In the genomic region with DNA sequence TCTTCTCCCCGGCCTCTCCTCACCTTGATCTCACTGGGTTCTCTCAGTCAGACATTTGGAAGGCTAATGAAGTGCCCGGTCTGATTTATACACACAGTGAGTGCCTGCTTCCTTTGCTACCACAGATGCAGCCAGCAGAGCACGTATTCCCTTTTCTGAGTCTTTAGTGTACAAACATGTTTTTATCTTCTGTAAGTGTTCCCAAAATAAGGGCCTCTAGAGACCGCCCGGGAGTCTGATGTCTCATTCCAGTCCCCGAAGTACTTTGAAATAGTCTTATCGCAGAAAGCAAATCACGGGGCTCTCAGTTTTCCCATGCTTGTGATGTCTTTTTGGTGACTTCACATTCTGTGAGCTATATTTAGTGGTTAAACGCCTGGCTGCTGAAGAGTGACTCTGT, we compare ENCODE assay signal across 12 mouse cellular contexts.
DNase-seq lines count a peak whose midpoint lies in the region; ATAC-seq and TF ChIP-seq lines count a peak whose summit lies in the region.
"Had no signal": no experiment of that assay in that cellular context is flagged by ENCODE, and none has a peak within 500 bp of the region (broad histone marks: within the 10 kb centered on the region; RNA-seq: fewer than 3 reads in every experiment).

No protein-coding gene starts in this region.

- H3K27ac ChIP-seq in lung, embryonic 14.5 days (ENCODE audit: low read depth), result no peak overlapping the region

- peak overlapping the region; percentile 16; the same call in 1 of the 2 replicates for H3K4me2 ChIP-seq in lung, embryonic 14.5 days

- H3K27me3 ChIP-seq in lung, embryonic 14.5 days (ENCODE audit: insufficient read depth, low read length), result 0 out of 2 replicates have a peak, but pooled peaks cover 3% of the 10 kb centered on the region

- H3K4me3 ChIP-seq in lung, embryonic 14.5 days (ENCODE audit: low read depth, low read length), result no peak overlapping the region
- no peak overlapping the region for H3K4me3 ChIP-seq in lung, adult 2 months (replicated peaks; ENCODE audit: extremely low read depth, low read depth, low read length)

- peaks cover 14% of the 10 kb centered on the region; the same call in 1 of the 2 replicates for H3K4me1 ChIP-seq in lung, embryonic 14.5 days (ENCODE audit: insufficient read depth)
- no peaks in the 10 kb centered on the region; the same call in 1 of the 2 replicates for H3K4me1 ChIP-seq in lung, adult 2 months (ENCODE audit: control insufficient read depth, insufficient read depth, low read length)

- no peak for TF ChIP-seq POLR2A in lung, adult 2 months (IDR thresholded peaks at IDR 0.05; ENCODE audit: borderline replicate concordance, extremely low read depth, low read depth, low read length)

- no peaks in the 10 kb centered on the region for H3K9me3 ChIP-seq in lung, embryonic 14.5 days (ENCODE audit: low read depth, low read length)

- ATAC-seq in lung, embryonic 14.5 days (ENCODE audit: insufficient read depth), result no peak
- ATAC-seq: lung, postnatal 0 days had no signal

- H3K36me3 ChIP-seq in lung, embryonic 14.5 days (ENCODE audit: insufficient read depth), result no peaks in the 10 kb centered on the region

- DNase-seq in cerebellum, adult 9-10 months, result peak; percentile 58
- no peak for DNase-seq in cerebellum, postnatal 4 days (ENCODE audit: low spot score in 2 of 2)
- peak; percentile 42 for DNase-seq in lung, embryonic 14.5 days
- DNase-seq in lung, adult 2 months, result no peak
- DNase-seq in heart, adult 18-20 months, result peak; percentile 70 to 85
- peak; percentile 13 to 56 for DNase-seq in heart, postnatal 36 days
- DNase-seq in embryo, embryonic 10.5 days (ENCODE audit: low spot score), result no peak
- no peak for DNase-seq in spleen, adult 18-20 months
- DNase-seq: adrenal gland, adult 2 months; kidney, postnatal 25 days; left cerebral cortex, postnatal 4 days had no signal

- no peak overlapping the region for H3K9ac ChIP-seq in lung, embryonic 14.5 days

- TF ChIP-seq CTCF in lung, embryonic 14.5 days (IDR thresholded peaks at IDR 0.05; ENCODE audit: low read depth), result no peak
- TF ChIP-seq CTCF in lung, adult 2 months (IDR thresholded peaks at IDR 0.05; ENCODE audit: insufficient read depth, low read length), result no peak

- WGBS in lung, embryonic 14.5 days, result 17% methylated on average over 9 of the region's 9 CpGs
- 33% methylated on average over 9 of the region's 9 CpGs for WGBS in lung, adult 2 months

- intact Hi-C loops in heart, postnatal 36 days (cut with DNase I), result loop anchor here (5.0 to 10.0 kb wide), 2 partner anchors 242 to 290 kb away; a partner anchor contains a TSS

Comparison
In these comparisons a context has a peak if more than half of its experiments do, and no peak if none do; other contexts are left out.
1. DNase-seq: peak in cerebellum, adult 9-10 months (single experiment), lung, embryonic 14.5 days (single experiment), heart, adult 18-20 months (2 of 2) and heart, postnatal 36 days (2 of 2); none in cerebellum, postnatal 4 days (0 of 2), lung, adult 2 months (single experiment), embryo, embryonic 10.5 days (single experiment) and spleen, adult 18-20 months (0 of 2).